Mouse (Mus musculus): ENCODE measurements around the gene Sgf29.

- TF ChIP-seq CTCF (IDR thresholded peaks at IDR 0.05) (no peak), POLR2A (IDR thresholded peaks at IDR 0.05; ENCODE audit: insufficient read depth, low read depth, low read length) (no peak)
Measured at GRCm38 (mm10) chr7:126681221-126681620, 32.1 kb downstream of the Sgf29 start.
